Mouse (Mus musculus) CH12.LX (cell line): Measurements from ENCODE around the gene Tamm41. TPM values are rescaled to one million over a fixed set of nuclear protein-coding genes. Genes with fewer than 3 reads are reported as not detected.

Source experiments
- DNase-seq: peaks from one replicate; pipeline ENCODE4 v3.0.0-alpha.2; 2013; ENCODE audit errors: extremely low read depth
- H3K27ac ChIP-seq: 2 replicates; pipeline ENCODE4 v1.5.1; 2012; ENCODE audit warnings: low read depth, mild to moderate bottlenecking, control low read depth, moderate library complexity; ENCODE audit not compliant: insufficient read depth
- H3K27me3 ChIP-seq: replicated peaks from 2 replicates; pipeline ENCODE3; 2012; ENCODE audit warnings: inconsistent platforms
- H3K36me3 ChIP-seq, 2 experiments: replicated peaks in 1 of 2; 2 replicates each; pipeline versions ENCODE3 to v1.6.1; 2012; ENCODE audit warnings: inconsistent platforms in 1 of 2, low read length in 1 of 2, mild to moderate bottlenecking in 1 of 2, mixed read lengths in 1 of 2, moderate library complexity in 1 of 2; ENCODE audit not compliant: control insufficient read depth in 1 of 2, insufficient read depth in 1 of 2
- H3K4me1 ChIP-seq, 2 experiments: 2 replicates each; pipeline ENCODE4 v1.6.1; 2012; ENCODE audit warnings: inconsistent platforms in 1 of 2, moderate library complexity in 1 of 2; ENCODE audit not compliant: insufficient read depth in 2 of 2, control insufficient read depth in 1 of 2
- H3K4me2 ChIP-seq: 2 replicates; pipeline ENCODE4 v1.6.1; 2012; ENCODE audit warnings: low read depth, mild to moderate bottlenecking, control low read depth; ENCODE audit not compliant: poor library complexity, insufficient read depth, severe bottlenecking
- H3K4me3 ChIP-seq, 3 experiments: fragments of 150-350 bp in 1 of 3; sonication (generic) in 1 of 3; replicated peaks in 1 of 3; 2 replicates each; pipeline versions ENCODE3 to v1.5.1; 2011 to 2012; ENCODE audit warnings: low read depth in 2 of 3, low read length in 2 of 3, mild to moderate bottlenecking in 2 of 3, moderate library complexity in 2 of 3, control low read depth in 1 of 3, improper control_type of control experiment in 1 of 3, inconsistent platforms in 1 of 3, mixed read lengths in 1 of 3; ENCODE audit not compliant: poor library complexity in 1 of 3
- H3K79me2 ChIP-seq: replicated peaks from 2 replicates; pipeline ENCODE4 v1.6.1; 2012; ENCODE audit warnings: mild to moderate bottlenecking, moderate library complexity; ENCODE audit not compliant: control insufficient read depth, poor library complexity, insufficient read depth, severe bottlenecking; ENCODE audit errors: extremely low read depth
- H3K9ac ChIP-seq: 2 replicates; pipeline ENCODE4 v1.6.1; 2012; ENCODE audit warnings: low read depth, mild to moderate bottlenecking, control low read depth, moderate library complexity; ENCODE audit not compliant: insufficient read depth
- H3K9me3 ChIP-seq: replicated peaks from 2 replicates; pipeline ENCODE3; 2012; ENCODE audit warnings: low read length, inconsistent platforms, mixed read lengths
- BHLHE40 ChIP-seq: IDR thresholded peaks from 2 replicates; pipeline ENCODE4 v1.6.1; 2011; ENCODE audit warnings: mild to moderate bottlenecking, low read depth, low read length, improper control_type of control experiment
- CHD2 ChIP-seq: IDR thresholded peaks from 2 replicates; pipeline ENCODE4 v1.6.1; 2011; ENCODE audit warnings: low read length, improper control_type of control experiment
- CTCF ChIP-seq, 2 experiments: IDR thresholded peaks in 1 of 2; conservative IDR thresholded peaks in 1 of 2; 2 replicates each; pipeline ENCODE4 v1.5.1; 2011 to 2012; ENCODE audit warnings: low read depth in 2 of 2, low read length in 2 of 2, improper control_type of control experiment in 1 of 2, inconsistent platforms in 1 of 2, mild to moderate bottlenecking in 1 of 2, moderate library complexity in 1 of 2
- ETS1 ChIP-seq: conservative IDR thresholded peaks from 2 replicates; pipeline ENCODE4 v1.6.1; 2012; ENCODE audit warnings: low read depth, mild to moderate bottlenecking, inconsistent platforms, low read length, improper control_type of control experiment, moderate library complexity
- GABPA ChIP-seq: IDR thresholded peaks from 2 replicates; pipeline ENCODE4 v1.6.1; 2012; ENCODE audit warnings: low read depth, low read length, improper control_type of control experiment, inconsistent platforms; ENCODE audit not compliant: insufficient replicate concordance
- HCFC1 ChIP-seq: IDR thresholded peaks from 2 replicates; pipeline ENCODE4 v1.6.1; 2012; ENCODE audit warnings: low read depth, mild to moderate bottlenecking, inconsistent platforms, low read length, improper control_type of control experiment
- IRF4 ChIP-seq: IDR thresholded peaks from 2 replicates; pipeline ENCODE4 v1.6.1; 2014; ENCODE audit warnings: low read depth, mild to moderate bottlenecking, inconsistent platforms, low read length, improper control_type of control experiment
- JUND ChIP-seq: conservative IDR thresholded peaks from 2 replicates; pipeline ENCODE4 v1.6.1; 2011; ENCODE audit warnings: low read depth, low read length, improper control_type of control experiment
- KAT2A ChIP-seq: IDR thresholded peaks from 2 replicates; pipeline ENCODE4 v1.6.1; 2012; ENCODE audit warnings: low read length, improper control_type of control experiment, inconsistent platforms; ENCODE audit not compliant: insufficient replicate concordance
- MAFK ChIP-seq: IDR thresholded peaks from 2 replicates; pipeline ENCODE4 v1.6.1; 2011; ENCODE audit warnings: low read length, improper control_type of control experiment; ENCODE audit not compliant: insufficient replicate concordance
- MAX ChIP-seq: IDR thresholded peaks from 2 replicates; pipeline ENCODE4 v1.6.1; 2011; ENCODE audit warnings: low read length, improper control_type of control experiment
- MEF2A ChIP-seq: IDR thresholded peaks from 2 replicates; pipeline ENCODE4 v1.6.1; 2014; ENCODE audit warnings: low read depth, mild to moderate bottlenecking, inconsistent platforms, low read length, improper control_type of control experiment, borderline replicate concordance
- NRF1 ChIP-seq: IDR thresholded peaks from 2 replicates; pipeline ENCODE4 v1.6.1; 2014; ENCODE audit warnings: low read depth, mild to moderate bottlenecking, inconsistent platforms, low read length, improper control_type of control experiment, moderate library complexity
- PAX5 ChIP-seq: IDR thresholded peaks from 2 replicates; pipeline ENCODE4 v1.6.1; 2012; ENCODE audit warnings: low read length, inconsistent platforms, mixed read lengths
- RAD21 ChIP-seq: IDR thresholded peaks from 2 replicates; pipeline ENCODE4 v1.6.1; 2011; ENCODE audit warnings: low read depth, mild to moderate bottlenecking, low read length, improper control_type of control experiment, moderate library complexity
- RCOR1 ChIP-seq: conservative IDR thresholded peaks from 2 replicates; pipeline ENCODE4 v1.6.1; 2012; ENCODE audit warnings: low read depth, mild to moderate bottlenecking, inconsistent platforms, low read length, improper control_type of control experiment
- TBP ChIP-seq: conservative IDR thresholded peaks from 2 replicates; pipeline ENCODE4 v1.6.1; 2011; ENCODE audit warnings: low read depth, low read length, improper control_type of control experiment
- TCF12 ChIP-seq: IDR thresholded peaks from 2 replicates; pipeline ENCODE4 v1.6.1; 2014; ENCODE audit warnings: low read depth, mild to moderate bottlenecking, inconsistent platforms, low read length, improper control_type of control experiment
- USF1 ChIP-seq: IDR thresholded peaks from 2 replicates; pipeline ENCODE4 v1.6.1; 2014; ENCODE audit warnings: low read depth, mild to moderate bottlenecking, inconsistent platforms, low read length, improper control_type of control experiment
- USF2 ChIP-seq: conservative IDR thresholded peaks from 2 replicates; pipeline ENCODE4 v1.6.1; 2011; ENCODE audit warnings: low read depth, low read length, improper control_type of control experiment
- ZKSCAN1 ChIP-seq: IDR thresholded peaks from 2 replicates; pipeline ENCODE4 v1.6.1; 2012; ENCODE audit warnings: low read depth, inconsistent platforms, low read length, improper control_type of control experiment, borderline replicate concordance
- ZNF384 ChIP-seq: IDR thresholded peaks from 2 replicates; pipeline ENCODE4 v1.6.1; 2012; ENCODE audit warnings: low read depth, low read length, improper control_type of control experiment, inconsistent platforms
- dilution Hi-C: fragments of 300-500 bp; cut with MboI; formaldehyde crosslinking; loops from 2 replicates; pipeline ENCODE4 v1.14.3; 2020; ENCODE audit warnings: low sequenced_read_pairs; ENCODE audit not compliant: extremely low pct_unique_long_range_greater_than_20kb, extremely low pct_ligation_motif_present
- in situ Hi-C: fragments of 300-500 bp; cut with MboI; formaldehyde crosslinking; loops from 3 replicates; pipeline ENCODE4 v1.14.3; 2019; ENCODE audit warnings: low sequenced_read_pairs, low pct_ligation_motif_present, low pct_unique_long_range_greater_than_20kb, mixed read lengths
- polyA plus RNA-seq: library from polyadenylated mRNA; unstranded; fragments of >175 nt; gene quantifications from 2 replicates; pipeline ENCODE4 v1.2.1, GENCODE M21; 2012; ENCODE audit warnings: low read depth; ENCODE audit not compliant: insufficient read length
- total RNA-seq, 2 experiments: library from RNA; depleted of rRNA; stranded (reverse); fragments of 300-350 nt in 1 of 2; fragments of >200 nt in 1 of 2; gene quantifications; 2 replicates each; pipeline ENCODE4 v1.2.3; 2012 to 2014

Tamm41 gene
- total and polyA plus RNA-seq, 3 experiments = 29.3 to 41.1 (median 39.8) TPM

DNA sequence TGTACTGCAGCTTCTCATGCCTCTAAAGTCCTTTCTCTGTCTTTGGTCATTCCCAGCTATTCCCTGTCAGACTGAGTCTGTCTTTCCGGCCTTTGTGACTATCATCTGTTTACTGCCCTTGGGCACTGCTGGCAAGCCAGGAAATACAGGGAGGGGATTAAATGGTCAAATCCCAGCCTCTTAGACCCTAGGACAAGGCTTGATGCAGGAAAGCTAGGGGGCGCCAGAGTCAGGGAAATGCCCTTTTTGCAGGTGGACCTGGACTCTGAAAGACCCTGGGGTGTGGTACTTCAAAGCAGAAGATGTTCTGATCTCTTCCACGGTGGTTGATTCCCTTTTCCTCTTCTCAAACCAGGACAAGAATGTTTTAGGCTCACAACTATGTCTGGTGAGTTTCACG is 11.3 kb upstream of the Tamm41 start (continued):
- TF ChIP-seq USF2 (no peak), ZNF384 (no peak), CTCF (conservative IDR thresholded peaks at IDR 0.05 in 1 of 2, IDR thresholded peaks at IDR 0.05 in 1 of 2; ENCODE audit: low read depth in 2 of 2, low read length in 2 of 2) (peak; percentile 55 to 84; a peak in 2 of 4 replicates)
- TF ChIP-seq, all 38 proteins: peak for 7

DNA sequence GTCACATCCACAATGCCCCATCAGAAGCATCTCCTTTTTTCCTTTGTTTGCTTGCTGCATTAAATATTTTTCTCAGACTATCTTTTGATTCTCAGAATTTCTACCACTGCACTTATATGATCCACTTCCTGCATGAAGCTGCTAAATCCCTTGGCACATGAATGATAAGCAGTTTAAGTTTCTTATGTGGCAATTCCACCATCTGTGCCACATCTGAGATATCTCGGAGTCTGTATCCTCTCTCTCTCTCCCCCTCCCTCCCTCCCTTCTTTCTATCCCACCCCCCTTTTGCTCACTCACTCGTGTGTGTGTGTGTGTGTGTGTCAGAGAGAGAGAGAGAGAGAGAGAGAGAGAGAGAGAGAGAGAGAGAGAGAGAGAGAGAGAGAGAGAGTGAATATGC is 10.1 kb upstream of the Tamm41 start:
- in situ Hi-C loops (no loop called here), dilution Hi-C loops (no loop called here)
- no peak overlapping the region for H3K27ac ChIP-seq
- no peak overlapping the region for H3K4me2 ChIP-seq
- H3K27me3 ChIP-seq = no peaks in the 10 kb centered on the region
- H3K9ac ChIP-seq = no peak overlapping the region
- no peak overlapping the region for H3K4me3 ChIP-seq
- no peaks in the 10 kb centered on the region for H3K36me3 ChIP-seq
- no peak for DNase-seq
- peaks cover 6 to 17% of the 10 kb centered on the region in 2 experiments; a peak in 3 of 4 replicates for H3K4me1 ChIP-seq
- H3K9me3 ChIP-seq = no peaks in the 10 kb centered on the region
- TF ChIP-seq MAFK = no peak
- TF ChIP-seq TCF12 = no peak
- TF ChIP-seq KAT2A = no peak
- TF ChIP-seq ETS1 = no peak
- TF ChIP-seq, all 38 proteins: peak for 0
- H3K79me2 ChIP-seq = no peaks in the 10 kb centered on the region

DNA sequence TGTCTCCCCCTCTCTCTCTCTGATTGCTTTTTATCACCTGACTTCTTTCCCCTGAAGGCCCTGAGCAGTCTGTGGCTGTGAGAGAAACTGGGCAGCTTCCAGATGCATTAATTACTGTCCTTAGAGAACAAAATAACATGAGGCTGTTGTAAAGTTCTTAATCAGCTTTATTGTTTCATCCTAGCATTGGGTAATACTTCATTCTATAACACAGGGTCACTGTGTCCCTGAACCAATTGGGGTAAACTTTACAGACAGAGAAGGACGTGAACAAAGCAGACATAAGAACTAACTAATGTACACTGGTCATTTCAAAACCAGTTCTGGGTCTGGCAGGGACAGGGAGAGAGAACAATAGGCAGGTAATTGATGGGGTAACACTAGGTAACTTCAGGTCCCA is 8.4 kb upstream of the Tamm41 start:
- in situ Hi-C loops = no loop called here
- H3K27ac ChIP-seq = no peak overlapping the region
- H3K4me1 ChIP-seq = peaks cover 6 to 17% of the 10 kb centered on the region in 2 experiments; a peak in 3 of 4 replicates
- no peak for DNase-seq
- H3K79me2 ChIP-seq = no peaks in the 10 kb centered on the region
- H3K4me3 ChIP-seq = no peak overlapping the region
- no peaks in the 10 kb centered on the region for H3K36me3 ChIP-seq
- H3K9ac ChIP-seq = no peak overlapping the region
- H3K9me3 ChIP-seq = no peaks in the 10 kb centered on the region
- dilution Hi-C loops = no loop called here
- H3K4me2 ChIP-seq = no peak overlapping the region
- H3K27me3 ChIP-seq = no peaks in the 10 kb centered on the region
- no peak for TF ChIP-seq BHLHE40
- no peak for TF ChIP-seq ZKSCAN1
- TF ChIP-seq RAD21 = no peak
- TF ChIP-seq NRF1 = no peak
- TF ChIP-seq TCF12 = no peak
- TF ChIP-seq MEF2A = no peak
- no peak for TF ChIP-seq GABPA
- no peak for TF ChIP-seq MAX
- TF ChIP-seq TBP = no peak
- no peak for TF ChIP-seq CHD2
- no peak for TF ChIP-seq KAT2A
- no peak for TF ChIP-seq JUND
- TF ChIP-seq PAX5 = no peak
- TF ChIP-seq USF1 = no peak
- no peak for TF ChIP-seq IRF4
- TF ChIP-seq ZNF384 = no peak
- TF ChIP-seq ETS1 = no peak
- TF ChIP-seq RCOR1 = no peak
- no peak for TF ChIP-seq HCFC1
